Mouse (Mus musculus) midbrain, embryonic 15.5 days (tissue): ENCODE data around the gene Aagab. TPM values are rescaled to one million over a fixed set of nuclear protein-coding genes. Genes with fewer than 3 reads are reported as not detected.

Source experiments
- ATAC-seq: fragments of 200-750 bp; cut with Nextera tagmentation; replicated peaks from 2 replicates; pipeline ENCODE4 v1.8.0; 2017; ENCODE audit warnings: moderate TSS enrichment
- H3K27ac ChIP-seq: fragments of 300-500 bp; sonication (generic); 2 replicates; pipeline ENCODE4 v1.5.1; 2015; ENCODE audit warnings: mild to moderate bottlenecking, inconsistent platforms
- H3K27me3 ChIP-seq: fragments of 300-500 bp; sonication (generic); replicated peaks from 2 replicates; pipeline ENCODE4 v1.6.1; 2015; ENCODE audit warnings: inconsistent platforms
- H3K36me3 ChIP-seq: fragments of 300-500 bp; sonication (generic); replicated peaks from 2 replicates; pipeline ENCODE4 v1.6.1; 2015; ENCODE audit warnings: inconsistent platforms
- H3K4me1 ChIP-seq: fragments of 300-500 bp; sonication (generic); 2 replicates; pipeline ENCODE4 v1.6.1; 2015; ENCODE audit warnings: inconsistent platforms
- H3K4me2 ChIP-seq: fragments of 300-500 bp; sonication (generic); 2 replicates; pipeline ENCODE4 v1.6.1; 2015; ENCODE audit warnings: inconsistent platforms, mild to moderate bottlenecking, moderate library complexity
- H3K4me3 ChIP-seq: fragments of 300-500 bp; sonication (generic); 2 replicates; pipeline ENCODE4 v1.5.1; 2015; ENCODE audit warnings: mild to moderate bottlenecking, inconsistent platforms
- H3K9ac ChIP-seq: fragments of 300-500 bp; sonication (generic); 2 replicates; pipeline ENCODE4 v1.6.1; 2015; ENCODE audit warnings: mild to moderate bottlenecking, inconsistent platforms
- H3K9me3 ChIP-seq: fragments of 300-500 bp; sonication (generic); 2 replicates; pipeline ENCODE4 v1.6.1; 2016; ENCODE audit warnings: inconsistent platforms
- WGBS: fragments of 180-500 bp; shearing (Covaris S2); methylation state at CpG from one replicate; pipeline ENCODE4 v1.1.7; 2015; ENCODE audit warnings: mixed read lengths; 5-methylcytosine and 5-hydroxymethylcytosine counted together
- polyA plus RNA-seq: library from polyadenylated mRNA; unstranded; fragments of >200 nt; fragmentation: Nextera tagmentation; extraction: Ambion mirVana; gene quantifications from 2 replicates; pipeline ENCODE4 v1.2.1, GENCODE M21; 2015

Gene Aagab
- polyA plus RNA-seq, 1 experiment from 2014 or later = 61.0 TPM

GRCm38 (mm10) chr9:63579644-63580043, 22.8 kb upstream of the Aagab start:
- WGBS = 85% methylated on average over 5 of the region's 5 CpGs

GRCm38 (mm10) chr9:63580046-63580445, 22.4 kb upstream of the Aagab start:
- Histone ChIP-seq H3K4me1 (no peaks in the 10 kb centered on the region), H3K9ac (no peak overlapping the region), H3K27ac (no peak overlapping the region), H3K27me3 (no peaks in the 10 kb centered on the region), H3K9me3 (no peaks in the 10 kb centered on the region), H3K4me2 (no peak overlapping the region), H3K4me3 (no peak overlapping the region), H3K36me3 (no peaks in the 10 kb centered on the region)
- WGBS = 78% methylated on average over 2 of the region's 2 CpGs
- no peak for ATAC-seq

More at GRCm38 (mm10) chr9:63579644-63580043, 22.8 kb upstream of the Aagab start:
- H3K27me3 ChIP-seq = no peaks in the 10 kb centered on the region
- H3K4me2 ChIP-seq = no peak overlapping the region
- H3K9me3 ChIP-seq = no peaks in the 10 kb centered on the region
- H3K27ac ChIP-seq = no peak overlapping the region
- H3K4me3 ChIP-seq = no peak overlapping the region
- no peaks in the 10 kb centered on the region for H3K36me3 ChIP-seq
- no peaks in the 10 kb centered on the region for H3K4me1 ChIP-seq
- ATAC-seq = no peak
- H3K9ac ChIP-seq = no peak overlapping the region

DNA sequence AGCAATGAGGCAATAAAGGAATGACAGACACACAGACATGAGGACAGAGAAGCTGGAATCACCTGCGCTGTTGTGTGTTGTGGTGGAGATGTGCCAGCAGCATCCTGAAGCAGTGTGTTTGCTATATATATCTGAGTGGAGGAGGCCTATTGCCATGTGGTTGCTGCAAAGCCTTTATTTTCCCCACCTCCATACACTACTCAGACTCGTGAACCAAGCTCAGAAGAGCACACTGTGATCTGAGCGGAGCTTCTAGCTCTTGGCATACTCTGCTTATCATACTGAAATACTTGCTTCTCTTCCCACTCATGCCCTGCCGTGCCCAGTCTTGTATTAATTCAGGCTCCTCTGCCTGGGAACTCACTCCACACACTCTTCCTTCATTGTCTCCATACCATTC, 20.7 kb upstream of the Aagab start:
- no peaks in the 10 kb centered on the region for H3K4me1 ChIP-seq
- H3K36me3 ChIP-seq = no peaks in the 10 kb centered on the region
- no peak overlapping the region for H3K4me2 ChIP-seq
- H3K27me3 ChIP-seq = no peaks in the 10 kb centered on the region
- H3K9ac ChIP-seq = no peak overlapping the region
- ATAC-seq = no peak
- no peaks in the 10 kb centered on the region for H3K9me3 ChIP-seq
- H3K27ac ChIP-seq = no peak overlapping the region
- no peak overlapping the region for H3K4me3 ChIP-seq
- 89% methylated on average over 4 of the region's 4 CpGs for WGBS

GRCm38 (mm10) chr9:63585251-63585650, 17.2 kb upstream of the Aagab start:
- H3K4me3 ChIP-seq = no peak overlapping the region
- no peaks in the 10 kb centered on the region for H3K36me3 ChIP-seq
- 93% methylated on average over 6 of the region's 6 CpGs for WGBS
- no peak for ATAC-seq
- no peaks in the 10 kb centered on the region for H3K4me1 ChIP-seq
- H3K9ac ChIP-seq = no peak overlapping the region
- H3K27ac ChIP-seq = no peak overlapping the region
- no peaks in the 10 kb centered on the region for H3K27me3 ChIP-seq
- H3K4me2 ChIP-seq = no peak overlapping the region
- no peaks in the 10 kb centered on the region for H3K9me3 ChIP-seq

DNA sequence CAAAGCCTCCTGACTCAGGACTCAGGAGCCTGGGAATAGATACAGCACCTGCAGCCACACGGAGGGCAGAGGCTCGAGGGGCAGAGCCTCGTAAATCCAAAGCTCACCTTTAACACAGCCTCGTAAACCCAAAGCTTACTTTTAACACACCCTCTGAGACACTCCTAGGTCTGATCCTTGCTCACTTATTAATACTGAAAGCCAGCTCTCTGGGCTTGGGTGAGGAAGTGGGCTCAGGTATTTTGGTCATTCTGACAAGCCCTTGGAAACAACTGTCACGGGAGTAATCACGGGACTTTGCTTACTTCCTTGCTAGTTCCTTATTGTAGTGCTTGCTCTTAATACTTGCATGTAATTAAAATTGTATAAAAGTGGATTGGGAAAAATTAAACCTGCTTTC, 13.3 kb upstream of the Aagab start:
- H3K36me3 ChIP-seq = no peaks in the 10 kb centered on the region
- H3K4me2 ChIP-seq = no peak overlapping the region
- no peaks in the 10 kb centered on the region for H3K4me1 ChIP-seq
- H3K9ac ChIP-seq = no peak overlapping the region
- H3K4me3 ChIP-seq = no peak overlapping the region
- no peak overlapping the region for H3K27ac ChIP-seq
- no peak for ATAC-seq
- WGBS = 73% methylated on average over 6 of the region's 6 CpGs
- H3K9me3 ChIP-seq = no peaks in the 10 kb centered on the region
- H3K27me3 ChIP-seq = no peaks in the 10 kb centered on the region

- Histone ChIP-seq H3K4me1 (no peaks in the 10 kb centered on the region), H3K4me3 (no peak overlapping the region), H3K9me3 (no peaks in the 10 kb centered on the region), H3K27ac (no peak overlapping the region), H3K4me2 (no peak overlapping the region), H3K36me3 (no peaks in the 10 kb centered on the region), H3K9ac (no peak overlapping the region), H3K27me3 (no peaks in the 10 kb centered on the region)
- 93% methylated on average over 4 of the region's 4 CpGs for WGBS
- no peak for ATAC-seq
These were observed 11.9 kb upstream of the Aagab start for GRCm38 (mm10) chr9:63590592-63590991.

- no peak overlapping the region for H3K27ac ChIP-seq
- no peak overlapping the region for H3K4me2 ChIP-seq
- WGBS = 88% methylated on average over 8 of the region's 8 CpGs
- no peaks in the 10 kb centered on the region for H3K27me3 ChIP-seq
- no peak overlapping the region for H3K9ac ChIP-seq
- no peaks in the 10 kb centered on the region for H3K36me3 ChIP-seq
- no peak for ATAC-seq
- H3K4me3 ChIP-seq = no peak overlapping the region
- no peaks in the 10 kb centered on the region for H3K9me3 ChIP-seq
- H3K4me1 ChIP-seq = no peaks in the 10 kb centered on the region
These were observed 10.7 kb upstream of the Aagab start for GRCm38 (mm10) chr9:63591661-63592256.

GRCm38 (mm10) chr9:63595032-63595431, 7.4 kb upstream of the Aagab start:
- H3K4me1 ChIP-seq = no peaks in the 10 kb centered on the region
- no peak overlapping the region for H3K4me2 ChIP-seq
- no peaks in the 10 kb centered on the region for H3K27me3 ChIP-seq
- H3K27ac ChIP-seq = no peak overlapping the region
- no peak overlapping the region for H3K4me3 ChIP-seq
- H3K9me3 ChIP-seq = no peaks in the 10 kb centered on the region
- WGBS = 100% methylated on average over 1 of the region's 1 CpGs
- no peak overlapping the region for H3K9ac ChIP-seq
- no peaks in the 10 kb centered on the region for H3K36me3 ChIP-seq
- ATAC-seq = no peak

DNA sequence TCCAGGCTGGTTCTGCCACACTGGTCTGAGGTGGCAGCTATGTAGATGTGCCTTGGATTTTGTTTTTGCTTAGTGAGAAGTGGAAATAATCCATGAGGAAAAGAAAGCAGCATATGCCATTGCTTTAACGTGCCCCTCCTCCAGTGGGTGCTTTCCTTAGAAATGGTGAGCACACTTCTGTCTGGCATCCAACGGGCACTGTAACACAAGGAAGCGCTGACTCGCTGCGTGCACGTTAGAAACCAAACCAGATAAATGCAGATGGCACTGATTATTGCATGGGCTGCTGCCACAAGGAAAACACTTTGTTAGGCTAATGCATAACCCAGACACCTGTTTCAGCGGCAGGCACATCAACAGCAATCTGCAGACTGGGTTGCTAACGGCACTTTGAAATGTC, 6.8 kb upstream of the Aagab start:
- Histone ChIP-seq H3K27me3 (no peaks in the 10 kb centered on the region), H3K9me3 (no peaks in the 10 kb centered on the region), H3K36me3 (no peaks in the 10 kb centered on the region), H3K4me3 (no peak overlapping the region), H3K4me1 (no peaks in the 10 kb centered on the region), H3K9ac (no peak overlapping the region), H3K27ac (no peak overlapping the region), H3K4me2 (no peak overlapping the region)
- ATAC-seq = no peak
- 88% methylated on average over 8 of the region's 8 CpGs for WGBS

GRCm38 (mm10) chr9:63596660-63597059, 5.8 kb upstream of the Aagab start:
- WGBS = 84% methylated on average over 9 of the region's 9 CpGs

DNA sequence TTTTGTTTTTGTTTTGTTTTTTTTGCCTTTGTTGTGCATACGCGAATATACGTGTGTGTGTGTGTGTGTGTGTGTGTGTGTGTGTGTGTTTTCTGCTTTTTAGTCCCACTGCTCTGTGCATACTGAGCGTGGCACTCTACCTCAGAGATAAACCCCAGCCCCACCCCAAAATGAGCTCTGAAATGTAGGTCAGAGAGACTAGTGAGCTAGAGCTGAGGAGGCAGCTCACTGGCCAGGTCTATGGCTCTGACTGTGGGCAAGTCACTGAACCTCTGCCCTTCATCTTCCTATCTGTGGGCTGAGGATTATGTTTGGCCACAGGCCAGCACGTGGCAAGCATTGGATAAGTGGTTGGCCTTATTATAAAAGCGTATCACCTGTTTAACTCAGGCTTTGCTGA, 1.4 kb downstream of the Aagab start:
- Histone ChIP-seq H3K4me2 (peak overlapping the region; percentile 67), H3K9ac (no peak overlapping the region), H3K27me3 (no peaks in the 10 kb centered on the region), H3K4me3 (peak overlapping the region; percentile 89; the same call in 1 of the 2 replicates), H3K4me1 (peaks cover 16% of the 10 kb centered on the region), H3K9me3 (no peaks in the 10 kb centered on the region), H3K27ac (no peak overlapping the region), H3K36me3 (no peaks in the 10 kb centered on the region)
- ATAC-seq = no peak
- WGBS = 53% methylated on average over 6 of the region's 6 CpGs

More at GRCm38 (mm10) chr9:63596660-63597059, 5.8 kb upstream of the Aagab start:
- Histone ChIP-seq H3K27me3 (no peaks in the 10 kb centered on the region), H3K4me2 (no peak overlapping the region), H3K36me3 (no peaks in the 10 kb centered on the region), H3K27ac (no peak overlapping the region), H3K4me1 (no peaks in the 10 kb centered on the region), H3K9ac (no peak overlapping the region), H3K4me3 (no peak overlapping the region), H3K9me3 (no peaks in the 10 kb centered on the region)
- ATAC-seq = no peak

DNA sequence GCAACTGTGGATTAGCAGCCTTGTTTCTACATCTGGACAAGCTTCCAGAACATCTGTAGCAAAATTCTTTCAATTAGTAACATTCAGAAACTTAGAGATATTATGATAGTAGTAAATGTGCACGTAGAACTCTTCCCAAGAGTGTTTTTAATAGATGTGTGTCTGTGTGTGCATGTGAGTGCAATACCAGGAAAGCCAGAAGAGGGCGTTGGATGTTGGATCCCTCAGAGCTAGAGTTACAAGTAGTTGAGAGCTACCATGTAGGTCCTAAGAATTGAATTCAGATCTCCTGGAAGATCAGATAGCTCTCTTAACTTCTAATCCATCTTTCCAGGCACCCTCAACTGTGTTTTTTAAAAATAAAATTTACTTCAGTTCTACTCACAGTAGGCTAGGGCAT, 4.1 kb downstream of the Aagab start:
- H3K4me3 ChIP-seq = no peak overlapping the region

DNA sequence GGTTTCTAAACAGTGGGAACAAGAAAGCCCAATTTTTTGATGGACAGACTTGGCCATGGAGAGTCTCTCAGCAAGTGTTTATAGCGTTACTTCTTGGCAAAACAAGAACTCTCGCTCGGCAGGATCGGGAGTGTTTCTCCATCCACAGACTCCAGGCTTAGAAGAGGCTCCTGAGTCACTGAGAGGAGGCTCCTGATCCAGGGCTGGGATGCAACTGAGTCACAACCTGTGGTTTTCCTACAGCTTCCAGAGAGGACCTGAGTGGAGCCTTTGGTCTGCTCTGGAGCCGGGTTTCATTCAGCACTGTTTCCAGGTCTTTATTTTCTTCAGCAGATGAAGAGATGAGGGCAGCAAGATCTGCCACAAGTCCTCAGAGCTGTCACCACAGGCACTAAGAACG, 5.5 kb downstream of the Aagab start:
- no peak overlapping the region for H3K27ac ChIP-seq
- no peak overlapping the region for H3K4me2 ChIP-seq
- no peak overlapping the region for H3K4me3 ChIP-seq
- WGBS = 69% methylated on average over 6 of the region's 6 CpGs
- ATAC-seq = no peak
- H3K27me3 ChIP-seq = no peaks in the 10 kb centered on the region
- no peaks in the 10 kb centered on the region for H3K36me3 ChIP-seq
- no peaks in the 10 kb centered on the region for H3K9me3 ChIP-seq
- H3K9ac ChIP-seq = no peak overlapping the region
- H3K4me1 ChIP-seq = peaks cover 30% of the 10 kb centered on the region

More for the DNA sequence above, 4.1 kb downstream of the Aagab start:
- H3K27me3 ChIP-seq = no peaks in the 10 kb centered on the region
- 78% methylated on average over 2 of the region's 2 CpGs for WGBS
- no peaks in the 10 kb centered on the region for H3K9me3 ChIP-seq
- H3K4me2 ChIP-seq = no peak overlapping the region
- H3K27ac ChIP-seq = no peak overlapping the region
- no peak overlapping the region for H3K9ac ChIP-seq
- no peak for ATAC-seq
- peaks cover 24% of the 10 kb centered on the region for H3K4me1 ChIP-seq
- H3K36me3 ChIP-seq = no peaks in the 10 kb centered on the region
